Mouse (Mus musculus) testis, adult 2 months (tissue): Measurements from ENCODE around the gene Cyth1.

ENCODE experiments used
- CTCF ChIP-seq: fragments of 200-500 bp; IDR thresholded peaks from 2 replicates; pipeline ENCODE4 v1.5.1; 2012; ENCODE audit warnings: low read depth, mild to moderate bottlenecking, inconsistent platforms, low read length, moderate library complexity; ENCODE audit not compliant: control insufficient read depth, insufficient read depth, insufficient replicate concordance
- POLR2A ChIP-seq: fragments of 200-500 bp; IDR thresholded peaks from 2 replicates; pipeline ENCODE4 v1.6.1; 2012; ENCODE audit warnings: low read depth, mild to moderate bottlenecking, inconsistent platforms, low read length, moderate library complexity; ENCODE audit not compliant: control insufficient read depth

DNA sequence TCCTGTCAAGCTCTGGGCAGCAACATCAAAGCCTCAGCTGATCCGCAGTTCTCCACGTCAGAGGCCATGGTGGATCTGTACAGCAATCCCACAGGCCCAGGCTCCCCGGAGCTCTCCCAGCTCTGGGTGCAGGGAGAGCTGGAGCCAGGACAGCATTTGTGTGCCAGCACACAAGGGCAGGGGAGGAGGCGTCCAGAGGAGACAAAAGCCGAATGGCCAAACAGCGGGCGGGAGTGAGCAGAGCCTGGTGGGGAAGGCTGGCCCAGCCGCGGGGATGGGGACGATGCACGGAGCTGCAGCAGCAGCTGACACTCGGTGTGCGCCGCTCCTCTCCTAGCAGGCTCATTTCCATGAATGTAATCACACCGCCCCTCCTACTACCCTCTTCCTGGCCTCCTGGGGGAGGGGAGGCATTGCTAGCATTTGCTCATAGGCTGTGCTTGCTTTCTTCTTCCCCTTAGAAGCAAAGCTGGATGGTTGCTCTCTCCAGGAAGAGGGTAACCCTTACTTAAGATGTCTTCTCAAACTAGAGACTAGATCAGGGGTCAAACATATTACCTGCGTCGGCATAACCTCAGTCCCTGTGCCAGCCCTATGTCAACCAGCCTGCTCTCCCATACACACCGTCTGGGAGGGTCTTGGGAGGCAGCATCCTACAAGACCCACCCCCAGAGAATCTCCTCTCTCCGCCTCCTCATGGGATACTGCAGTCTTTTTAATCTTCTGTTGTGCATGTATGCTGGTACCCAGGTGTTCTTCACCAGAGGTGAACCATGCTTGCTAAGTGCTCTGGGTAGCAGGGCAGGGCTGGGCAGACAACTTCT, 45.8 kb downstream of the Cyth1 start:
- no peak for TF ChIP-seq CTCF
- TF ChIP-seq POLR2A: no peak
